Mouse (Mus musculus) myocyte (in vitro differentiated cells): ENCODE results near the gene Hormad2.

Experiments used
- E2F4 ChIP-seq: IDR thresholded peaks from one replicate; pipeline ENCODE4 v1.6.1; 2011; ENCODE audit warnings: mild to moderate bottlenecking, control low read depth, moderate library complexity; ENCODE audit not compliant: insufficient read depth
- MAX ChIP-seq: IDR thresholded peaks from one replicate; pipeline ENCODE4 v1.6.1; 2011; ENCODE audit warnings: low read depth, mild to moderate bottlenecking, control low read depth
- MYOG ChIP-seq, 3 experiments: IDR thresholded peaks; one replicate each; pipeline ENCODE4 v1.6.1; 2011; ENCODE audit warnings: control low read depth in 2 of 3, low read depth in 2 of 3, mild to moderate bottlenecking in 2 of 3; ENCODE audit not compliant: insufficient read length in 2 of 3, control insufficient read depth in 1 of 3, insufficient read depth in 1 of 3
- POLR2A ChIP-seq: IDR thresholded peaks from one replicate; pipeline ENCODE4 v1.6.1; 2011; ENCODE audit warnings: low read depth, mild to moderate bottlenecking, control low read depth, moderate library complexity; ENCODE audit not compliant: insufficient read length
- TCF12 ChIP-seq: IDR thresholded peaks from one replicate; pipeline ENCODE4 v1.6.1; 2011; ENCODE audit warnings: mild to moderate bottlenecking, control low read depth; ENCODE audit not compliant: poor library complexity, insufficient read depth, severe bottlenecking
- TCF3 ChIP-seq: IDR thresholded peaks from one replicate; pipeline ENCODE4 v1.6.1; 2011; ENCODE audit warnings: low read depth, control low read depth; ENCODE audit not compliant: insufficient read length
- USF1 ChIP-seq: IDR thresholded peaks from one replicate; pipeline ENCODE4 v1.6.1; 2011; ENCODE audit warnings: low read depth, mild to moderate bottlenecking, control low read depth, moderate library complexity

GRCm38 (mm10) chr11:4306086-4306485 is 134.8 kb downstream of the Hormad2 start:
- TF ChIP-seq POLR2A (no peak), USF1 (no peak), MYOG (IDR thresholded peaks at IDR 0.05; ENCODE audit: control insufficient read depth in 1 of 3, insufficient read depth in 1 of 3, insufficient read length in 2 of 3, low read depth in 2 of 3) (no peak), TCF12 (no peak), MAX (no peak), TCF3 (no peak), E2F4 (no peak)
